Mouse (Mus musculus) cerebellum, postnatal 14 days (tissue): ENCODE data around the gene Slc17a8.
"Not testable (repeated sequence)": the region's sequence is repeated elsewhere in the genome, so short reads cannot be mapped to it uniquely, and the experiment has no call there.

ENCODE experiments used
- DNase-seq, 2 experiments: peaks; one replicate each; pipeline ENCODE4 v3.0.0; 2021; ENCODE audit warnings: mixed read lengths in 2 of 2

Slc17a8 gene

GRCm38 (mm10) chr10:89588708-89589107 lies 32.3 kb downstream of the Slc17a8 start:
- no peak for DNase-seq

- DNase-seq, result no peak
Observed at GRCm38 (mm10) chr10:89584709-89585108, 36.3 kb downstream of the Slc17a8 start.

GRCm38 (mm10) chr10:89578801-89579200 lies 42.3 kb downstream of the Slc17a8 start:
- DNase-seq, result no peak

- DNase-seq, result no peak
Observed at GRCm38 (mm10) chr10:89577666-89578065, 43.4 kb downstream of the Slc17a8 start.

GRCm38 (mm10) chr10:89573421-89573820 lies 47.6 kb downstream of the Slc17a8 start:
- DNase-seq, result no peak

- no peak for DNase-seq
Observed at GRCm38 (mm10) chr10:89572946-89573345, 48.1 kb downstream of the Slc17a8 start.

GRCm38 (mm10) chr10:89567391-89567790 lies 53.7 kb downstream of the Slc17a8 start:
- DNase-seq, result no peak

- no peak for DNase-seq
Observed at GRCm38 (mm10) chr10:89565301-89566022, 55.6 kb downstream of the Slc17a8 start.

- no peak for DNase-seq
Observed at GRCm38 (mm10) chr10:89562113-89562512, 58.9 kb downstream of the Slc17a8 start.

GRCm38 (mm10) chr10:89559351-89559750 lies 61.7 kb downstream of the Slc17a8 start:
- no peak for DNase-seq

GRCm38 (mm10) chr10:89554885-89555284 lies 66.2 kb downstream of the Slc17a8 start:
- not testable (repeated sequence) for DNase-seq

GRCm38 (mm10) chr10:89553855-89554254 lies 67.2 kb downstream of the Slc17a8 start:
- DNase-seq, result not testable (repeated sequence)

- DNase-seq, result no peak
Observed at GRCm38 (mm10) chr10:89553015-89553414, 68.0 kb downstream of the Slc17a8 start.

- DNase-seq, result no peak
Observed at GRCm38 (mm10) chr10:89551657-89552056, 69.4 kb downstream of the Slc17a8 start.

- no peak for DNase-seq
Observed at GRCm38 (mm10) chr10:89548028-89548427, 73.0 kb downstream of the Slc17a8 start.

- no peak for DNase-seq
Observed at GRCm38 (mm10) chr10:89546989-89547388, 74.1 kb downstream of the Slc17a8 start.

GRCm38 (mm10) chr10:89543867-89544266 lies 77.2 kb downstream of the Slc17a8 start:
- no peak for DNase-seq

GRCm38 (mm10) chr10:89542321-89542720 lies 78.7 kb downstream of the Slc17a8 start:
- DNase-seq, result no peak

GRCm38 (mm10) chr10:89532929-89533727 lies 87.9 kb downstream of the Slc17a8 start, which contains the start of gene Nr1h4:
Nr1h4 (minus strand) TSS chr10:89533585.
- DNase-seq, result peak; percentile 79 to 81

GRCm38 (mm10) chr10:89532451-89532850 lies 88.6 kb downstream of the Slc17a8 start:
- DNase-seq, result peak in 1 of 2 experiments; percentile 7

GRCm38 (mm10) chr10:89531976-89532375 lies 89.1 kb downstream of the Slc17a8 start:
- DNase-seq, result peak; percentile 9 to 11

GRCm38 (mm10) chr10:89531194-89531634 lies 89.8 kb downstream of the Slc17a8 start:
- peak; percentile 40 to 50 for DNase-seq

- no peak for DNase-seq
Observed at GRCm38 (mm10) chr10:89527054-89527453, 94.0 kb downstream of the Slc17a8 start.

- DNase-seq, result no peak
Observed at GRCm38 (mm10) chr10:89525823-89526222, 95.2 kb downstream of the Slc17a8 start.
